Mouse (Mus musculus): ENCODE measurements around the gene Vegfc. TPM values are rescaled to one million over a fixed set of nuclear protein-coding genes. Genes with fewer than 3 reads are reported as not detected.

Gene Vegfc
- total and polyA plus RNA-seq, 3 experiments, result not detected

GRCm38 (mm10) chr8:54076301-54076700 lies 1.1 kb upstream of the Vegfc start:
- H3K4me3 ChIP-seq (ENCODE audit: control insufficient read depth in 1 of 2, insufficient read depth in 1 of 2, low read depth in 2 of 2, low read length in 2 of 2), result no peak overlapping the region

DNA sequence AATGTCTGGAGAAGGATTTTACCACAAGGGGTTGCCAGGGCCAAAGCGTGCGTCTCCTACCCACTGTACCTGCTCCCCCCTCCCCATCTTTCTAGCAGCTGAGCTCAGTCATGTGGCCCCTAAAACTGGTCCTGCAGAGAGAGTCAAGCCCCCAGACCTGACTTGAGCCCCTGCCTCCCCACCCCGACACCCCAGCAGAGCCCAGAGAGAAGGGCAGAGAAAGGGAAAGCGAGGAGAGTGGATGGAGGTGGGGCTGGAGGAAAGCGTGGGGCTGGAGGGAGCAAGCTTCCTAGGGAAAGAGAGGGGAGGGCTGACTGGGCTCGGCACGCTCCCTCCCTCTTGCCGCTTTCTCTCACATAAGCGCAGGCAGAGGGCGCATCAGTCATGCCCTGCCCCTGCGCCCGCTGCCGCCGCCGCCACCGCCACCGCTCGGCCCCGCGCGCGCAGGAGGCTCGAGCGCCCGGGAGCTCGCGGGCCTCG lies 575 bp upstream of the Vegfc start:
- no peaks in the 10 kb centered on the region for H3K36me3 ChIP-seq (ENCODE audit: control insufficient read depth in 1 of 2, insufficient read depth in 2 of 2, low read length in 2 of 2)
- H3K79me2 ChIP-seq (ENCODE audit: control insufficient read depth, insufficient read depth, low read length, poor library complexity), result no peaks in the 10 kb centered on the region
- no peak overlapping the region for H3K4me3 ChIP-seq (ENCODE audit: control insufficient read depth in 1 of 2, insufficient read depth in 1 of 2, low read depth in 2 of 2, low read length in 2 of 2)
- TF ChIP-seq TAL1 (IDR thresholded peaks at IDR 0.05; ENCODE audit: low read length) (no peak), BHLHE40 (IDR thresholded peaks at IDR 0.05; ENCODE audit: borderline replicate concordance, low read depth, low read length) (no peak), GATA1 (IDR thresholded peaks at IDR 0.05; ENCODE audit: low read depth, low read length) (no peak), MAX (IDR thresholded peaks at IDR 0.05; ENCODE audit: low read length) (no peak), TBP (IDR thresholded peaks at IDR 0.05; ENCODE audit: low read depth, low read length) (no peak), MYB (IDR thresholded peaks at IDR 0.05; ENCODE audit: low read depth, low read length) (no peak), POLR2AphosphoS5 (IDR thresholded peaks at IDR 0.05; ENCODE audit: borderline replicate concordance, low read depth, low read length) (no peak)
- H3K27ac ChIP-seq (ENCODE audit: control insufficient read depth, low read depth, low read length), result no peak overlapping the region
- no peak overlapping the region for H3K9ac ChIP-seq (ENCODE audit: control insufficient read depth, low read depth, low read length, poor library complexity, severe bottlenecking)
- no peaks in the 10 kb centered on the region for H3K4me1 ChIP-seq (ENCODE audit: control insufficient read depth in 1 of 2, insufficient read depth in 2 of 2, low read length in 2 of 2)
- H3K9me3 ChIP-seq (replicated peaks; ENCODE audit: insufficient read depth, low read length), result no peaks in the 10 kb centered on the region
- no peak for DNase-seq (ENCODE audit: low read depth, low spot score)
- no peaks in the 10 kb centered on the region for H3K27me3 ChIP-seq (ENCODE audit: control insufficient read depth in 1 of 2, insufficient read depth in 2 of 2, low read length in 2 of 2)

More at GRCm38 (mm10) chr8:54076301-54076700, 1.1 kb upstream of the Vegfc start:
- Histone ChIP-seq H3K27me3 (ENCODE audit: control insufficient read depth in 1 of 2, insufficient read depth in 2 of 2, low read length in 2 of 2) (no peaks in the 10 kb centered on the region), H3K4me1 (ENCODE audit: control insufficient read depth in 1 of 2, insufficient read depth in 2 of 2, low read length in 2 of 2) (no peaks in the 10 kb centered on the region), H3K79me2 (ENCODE audit: control insufficient read depth, insufficient read depth, low read length, poor library complexity) (no peaks in the 10 kb centered on the region), H3K9ac (ENCODE audit: control insufficient read depth, low read depth, low read length, poor library complexity, severe bottlenecking) (no peak overlapping the region), H3K36me3 (ENCODE audit: control insufficient read depth in 1 of 2, insufficient read depth in 2 of 2, low read length in 2 of 2) (no peaks in the 10 kb centered on the region), H3K27ac (ENCODE audit: control insufficient read depth, low read depth, low read length) (no peak overlapping the region), H3K9me3 (replicated peaks; ENCODE audit: insufficient read depth, low read length) (no peaks in the 10 kb centered on the region)
- no peak for TF ChIP-seq ZKSCAN1 (IDR thresholded peaks at IDR 0.05; ENCODE audit: low read depth, low read length)
- TF ChIP-seq MEF2A (IDR thresholded peaks at IDR 0.05; ENCODE audit: extremely low read depth, insufficient replicate concordance, low read depth, low read length, poor library complexity, severe bottlenecking), result no peak
- TF ChIP-seq JUND (IDR thresholded peaks at IDR 0.05; ENCODE audit: low read depth, low read length), result no peak
- TF ChIP-seq CHD1 (IDR thresholded peaks at IDR 0.05; ENCODE audit: low read depth, low read length), result no peak
- TF ChIP-seq USF2 (IDR thresholded peaks at IDR 0.05; ENCODE audit: borderline replicate concordance in 1 of 2, insufficient read depth in 1 of 2, low read depth in 1 of 2, low read length in 2 of 2), result no peak
- no peak for TF ChIP-seq E2F4 (IDR thresholded peaks at IDR 0.05; ENCODE audit: borderline replicate concordance, low read depth, low read length)
- TF ChIP-seq ETS1 (IDR thresholded peaks at IDR 0.05; ENCODE audit: low read depth, low read length), result no peak
- TF ChIP-seq ZMIZ1 (IDR thresholded peaks at IDR 0.05; ENCODE audit: low read depth, low read length), result no peak
- TF ChIP-seq MYB (IDR thresholded peaks at IDR 0.05; ENCODE audit: low read depth, low read length), result no peak
- TF ChIP-seq MAX (IDR thresholded peaks at IDR 0.05; ENCODE audit: low read length), result no peak
- TF ChIP-seq POLR2A (IDR thresholded peaks at IDR 0.05; ENCODE audit: control insufficient read depth in 1 of 2, insufficient read depth in 1 of 2, low read depth in 1 of 2, low read length in 2 of 2, poor library complexity in 1 of 2), result no peak
- no peak for TF ChIP-seq GABPA (IDR thresholded peaks at IDR 0.05; ENCODE audit: low read depth, low read length)
- TF ChIP-seq TBP (IDR thresholded peaks at IDR 0.05; ENCODE audit: low read depth, low read length), result no peak
- TF ChIP-seq ELF1 (IDR thresholded peaks at IDR 0.05; ENCODE audit: low read depth, low read length), result no peak
- no peak for DNase-seq (ENCODE audit: low read depth, low spot score)
